Mouse (Mus musculus) heart, embryonic 13.5 days (tissue): ENCODE data around the gene Shroom1. TPM values are rescaled to one million over a fixed set of nuclear protein-coding genes. Genes with fewer than 3 reads are reported as not detected.

ENCODE experiments used
- microRNA-seq: library from miRNA; unstranded; fragments of <30 nt; microRNA quantifications from one replicate; pipeline ENCODE4, GENCODE M21; 2016
- polyA plus RNA-seq: library from polyadenylated mRNA; unstranded; fragments of >200 nt; fragmentation: Nextera tagmentation; extraction: Ambion mirVana; gene quantifications from 2 replicates; pipeline ENCODE4 v1.2.1, GENCODE M21; 2015

Gene Shroom1
- polyA plus RNA-seq, 1 experiment from 2014 or later: 3.0 TPM

Small RNA genes within 50 kb of the gene (microRNA-seq; reads per million reads assigned to microRNA genes)
- gene Mir6920: not detected

Other genes with a start within 250 kb of the Shroom1 start
- gene Hspa4, start 156.7 kb upstream of the Shroom1 start, polyA plus RNA-seq: 61.3 and 63.2 TPM in 2 replicates
- gene Zcchc10, start 132.5 kb upstream of the Shroom1 start, polyA plus RNA-seq: 13.6 and 15.8 TPM in 2 replicates
- gene Aff4, start 106.4 kb upstream of the Shroom1 start, polyA plus RNA-seq: 31.2 and 38.7 TPM in 2 replicates
- gene Leap2, start 34.0 kb upstream of the Shroom1 start, polyA plus RNA-seq: 0.51 TPM in 2 replicates
- gene Uqcrq, start 26.4 kb upstream of the Shroom1 start, polyA plus RNA-seq: 1,048 and 1,267 TPM in 2 replicates
- 0.91 and 1.2 TPM in 2 replicates for gene Gdf9, start 26.2 kb upstream of the Shroom1 start, polyA plus RNA-seq
- 0.09 and 0.14 TPM in 2 replicates for gene Gm10447, start 95 bp upstream of the Shroom1 start, polyA plus RNA-seq
- gene Gm9837, start 13.3 kb downstream of the Shroom1 start, polyA plus RNA-seq: not detected in 2 replicates
- not detected in 2 replicates for gene Gm9945, start 23.0 kb downstream of the Shroom1 start, polyA plus RNA-seq
- gene Sowaha, start 23.1 kb downstream of the Shroom1 start, polyA plus RNA-seq: 0.27 and 0.47 TPM in 2 replicates
- gene Sept8, start 62.1 kb downstream of the Shroom1 start, polyA plus RNA-seq: 18.0 and 18.3 TPM in 2 replicates
- gene Kif3a, start 110.2 kb downstream of the Shroom1 start, polyA plus RNA-seq: 37.3 and 41.5 TPM in 2 replicates
- 0.40 and 0.79 TPM in 2 replicates for gene Il4, start 161.5 kb downstream of the Shroom1 start, polyA plus RNA-seq
- not detected in 2 replicates for gene Il13, start 177.5 kb downstream of the Shroom1 start, polyA plus RNA-seq